Mouse (Mus musculus) intestine, embryonic 15.5 days (tissue): ENCODE results near the gene Usp12. TPM values are rescaled to one million over a fixed set of nuclear protein-coding genes. Genes with fewer than 3 reads are reported as not detected.

Experiments used
- ATAC-seq: fragments of 200-750 bp; cut with Nextera tagmentation; 2 replicates; pipeline ENCODE4 v1.8.0; 2017; ENCODE audit warnings: moderate TSS enrichment, moderate library complexity
- H3K27ac ChIP-seq: fragments of 300-500 bp; sonication (generic); 2 replicates; pipeline ENCODE4 v1.5.1; 2015; ENCODE audit warnings: mild to moderate bottlenecking, inconsistent platforms
- H3K27me3 ChIP-seq: fragments of 300-500 bp; sonication (generic); replicated peaks from 2 replicates; pipeline ENCODE4 v1.6.1; 2015; ENCODE audit warnings: inconsistent platforms
- H3K36me3 ChIP-seq: fragments of 300-500 bp; sonication (generic); 2 replicates; pipeline ENCODE4 v1.6.1; 2015; ENCODE audit warnings: inconsistent platforms
- H3K4me1 ChIP-seq: fragments of 300-500 bp; sonication (generic); replicated peaks from 2 replicates; pipeline ENCODE4 v1.6.1; 2015; ENCODE audit warnings: inconsistent platforms
- H3K4me2 ChIP-seq: fragments of 300-500 bp; sonication (generic); replicated peaks from 2 replicates; pipeline ENCODE4 v1.6.1; 2015; ENCODE audit warnings: mild to moderate bottlenecking, inconsistent platforms
- H3K4me3 ChIP-seq: fragments of 300-500 bp; sonication (generic); replicated peaks from 2 replicates; pipeline ENCODE4 v1.5.1; 2015; ENCODE audit warnings: inconsistent platforms
- H3K9ac ChIP-seq: fragments of 300-500 bp; sonication (generic); 2 replicates; pipeline ENCODE4 v1.6.1; 2015; ENCODE audit warnings: inconsistent platforms
- H3K9me3 ChIP-seq: fragments of 300-500 bp; sonication (generic); 2 replicates; pipeline ENCODE4 v1.6.1; 2016; ENCODE audit warnings: inconsistent platforms
- WGBS: fragments of 180-500 bp; shearing (Covaris S2); methylation state at CpG from one replicate; pipeline ENCODE4 v1.1.7; 2015; 5-methylcytosine and 5-hydroxymethylcytosine counted together
- polyA plus RNA-seq: library from polyadenylated mRNA; unstranded; fragments of >200 nt; fragmentation: Nextera tagmentation; extraction: Ambion mirVana; gene quantifications from 2 replicates; pipeline ENCODE4 v1.2.1, GENCODE M21; 2015

Gene Usp12
- polyA plus RNA-seq, 1 experiment from 2014 or later: 28.7 TPM

DNA sequence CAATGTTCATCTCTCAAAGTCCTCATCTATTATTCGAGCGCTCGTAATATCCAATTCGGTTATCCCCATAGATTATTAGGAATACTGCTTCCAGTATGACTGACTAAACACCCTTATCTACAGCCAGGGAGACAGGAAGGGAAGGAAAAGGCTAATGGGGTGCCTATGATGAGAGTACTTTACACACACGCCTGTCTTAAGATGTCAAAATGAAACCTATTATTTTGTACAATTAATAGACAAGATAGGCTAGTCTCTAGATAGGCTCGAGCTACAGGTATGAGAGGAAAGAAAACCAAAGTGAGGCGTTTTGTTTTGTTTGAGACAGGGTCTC, 37.6 kb upstream of the Usp12 start:
- Histone ChIP-seq H3K4me1 (0 out of 2 replicates have a peak, but pooled peaks cover 3% of the 10 kb centered on the region), H3K9me3 (no peaks in the 10 kb centered on the region), H3K9ac (peak overlapping the region; percentile 95; the same call in 1 of the 2 replicates), H3K4me3 (peak overlapping the region; percentile 72), H3K27me3 (no peaks in the 10 kb centered on the region), H3K27ac (peak overlapping the region; percentile 84), H3K4me2 (peak overlapping the region; percentile 70), H3K36me3 (peaks cover 19% of the 10 kb centered on the region)
- WGBS: 52% methylated on average over 7 of the region's 7 CpGs
- ATAC-seq: no peak; the same call in 1 of the 2 replicates

GRCm38 (mm10) chr5:146829528-146829927, 34.7 kb upstream of the Usp12 start:
- Histone ChIP-seq H3K27ac (no peak overlapping the region), H3K4me2 (no peak overlapping the region), H3K27me3 (no peaks in the 10 kb centered on the region), H3K9ac (no peak overlapping the region), H3K4me1 (peaks cover 6% of the 10 kb centered on the region; the same call in 1 of the 2 replicates), H3K4me3 (no peak overlapping the region), H3K36me3 (peaks cover 4% of the 10 kb centered on the region), H3K9me3 (no peaks in the 10 kb centered on the region)
- ATAC-seq: no peak
- 55% methylated on average over 8 of the region's 8 CpGs for WGBS

- no peak overlapping the region for H3K9ac ChIP-seq
- no peaks in the 10 kb centered on the region for H3K27me3 ChIP-seq
- 85% methylated on average over 5 of the region's 5 CpGs for WGBS
- H3K4me2 ChIP-seq: no peak overlapping the region
- no peaks in the 10 kb centered on the region for H3K36me3 ChIP-seq
- no peak for ATAC-seq
- no peak overlapping the region for H3K4me3 ChIP-seq
- H3K27ac ChIP-seq: no peak overlapping the region
- H3K4me1 ChIP-seq: peaks cover 3% of the 10 kb centered on the region; the same call in 1 of the 2 replicates
- no peaks in the 10 kb centered on the region for H3K9me3 ChIP-seq
Measured at GRCm38 (mm10) chr5:146823005-146823404, 28.2 kb upstream of the Usp12 start.

DNA sequence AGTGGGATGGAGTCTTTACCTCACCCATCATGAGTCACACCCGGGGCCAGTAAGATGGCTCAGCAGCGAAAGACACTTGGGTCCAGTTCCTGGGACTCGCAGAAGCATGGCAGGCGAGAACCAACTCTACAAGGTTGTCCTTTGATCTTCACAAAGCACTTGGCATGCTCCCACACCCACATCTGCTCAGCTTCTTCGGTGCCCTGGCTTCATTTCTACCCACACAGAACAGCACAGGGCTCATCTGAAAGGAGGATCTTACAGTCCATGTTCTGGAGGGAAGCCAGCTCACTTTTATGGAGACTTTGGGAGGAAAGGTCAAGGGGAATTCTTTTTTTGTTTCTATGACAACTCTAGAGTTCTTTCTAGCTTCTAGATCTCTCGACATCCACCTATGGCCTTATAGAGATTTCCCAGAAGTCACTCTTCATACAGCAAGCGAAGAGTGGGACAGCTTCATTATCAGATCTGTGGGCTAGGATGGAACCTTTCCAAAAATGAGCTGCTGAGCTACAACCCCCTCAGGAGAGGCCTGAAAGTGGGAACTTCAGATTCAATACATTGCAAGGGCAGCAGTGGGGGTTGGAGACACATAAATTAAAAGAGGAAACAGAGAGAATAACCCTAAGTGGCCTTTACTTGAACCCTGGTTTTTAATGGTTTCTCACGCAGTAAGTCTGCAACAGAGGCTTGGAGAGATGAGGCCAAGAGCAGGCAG, 24.3 kb upstream of the Usp12 start:
- ATAC-seq: no peak
- no peaks in the 10 kb centered on the region for H3K27me3 ChIP-seq
- no peaks in the 10 kb centered on the region for H3K9me3 ChIP-seq
- H3K36me3 ChIP-seq: no peaks in the 10 kb centered on the region
- H3K27ac ChIP-seq: no peak overlapping the region
- WGBS: 70% methylated on average over 8 of the region's 8 CpGs
- H3K4me1 ChIP-seq: no peaks in the 10 kb centered on the region
- H3K4me3 ChIP-seq: no peak overlapping the region
- no peak overlapping the region for H3K9ac ChIP-seq
- H3K4me2 ChIP-seq: no peak overlapping the region

GRCm38 (mm10) chr5:146817583-146817982, 22.8 kb upstream of the Usp12 start:
- H3K27ac ChIP-seq: no peak overlapping the region
- no peaks in the 10 kb centered on the region for H3K27me3 ChIP-seq
- no peaks in the 10 kb centered on the region for H3K4me1 ChIP-seq
- no peaks in the 10 kb centered on the region for H3K9me3 ChIP-seq
- WGBS: 81% methylated on average over 8 of the region's 8 CpGs
- no peak for ATAC-seq
- no peak overlapping the region for H3K4me3 ChIP-seq
- no peaks in the 10 kb centered on the region for H3K36me3 ChIP-seq
- no peak overlapping the region for H3K9ac ChIP-seq
- no peak overlapping the region for H3K4me2 ChIP-seq

- H3K9ac ChIP-seq: no peak overlapping the region
- H3K4me3 ChIP-seq: no peak overlapping the region
- H3K27me3 ChIP-seq: no peaks in the 10 kb centered on the region
- H3K36me3 ChIP-seq: no peaks in the 10 kb centered on the region
- 82% methylated on average over 4 of the region's 4 CpGs for WGBS
- H3K27ac ChIP-seq: no peak overlapping the region
- no peak for ATAC-seq
- no peaks in the 10 kb centered on the region for H3K4me1 ChIP-seq
- no peak overlapping the region for H3K4me2 ChIP-seq
- no peaks in the 10 kb centered on the region for H3K9me3 ChIP-seq
Measured at GRCm38 (mm10) chr5:146815394-146815793, 20.6 kb upstream of the Usp12 start.

GRCm38 (mm10) chr5:146813421-146813820, 18.6 kb upstream of the Usp12 start:
- no peaks in the 10 kb centered on the region for H3K36me3 ChIP-seq
- no peaks in the 10 kb centered on the region for H3K27me3 ChIP-seq
- no peaks in the 10 kb centered on the region for H3K4me1 ChIP-seq
- no peak overlapping the region for H3K27ac ChIP-seq
- no peak overlapping the region for H3K9ac ChIP-seq
- no peak overlapping the region for H3K4me3 ChIP-seq
- H3K4me2 ChIP-seq: no peak overlapping the region
- ATAC-seq: no peak
- no peaks in the 10 kb centered on the region for H3K9me3 ChIP-seq
- WGBS: 89% methylated on average over 4 of the region's 4 CpGs

DNA sequence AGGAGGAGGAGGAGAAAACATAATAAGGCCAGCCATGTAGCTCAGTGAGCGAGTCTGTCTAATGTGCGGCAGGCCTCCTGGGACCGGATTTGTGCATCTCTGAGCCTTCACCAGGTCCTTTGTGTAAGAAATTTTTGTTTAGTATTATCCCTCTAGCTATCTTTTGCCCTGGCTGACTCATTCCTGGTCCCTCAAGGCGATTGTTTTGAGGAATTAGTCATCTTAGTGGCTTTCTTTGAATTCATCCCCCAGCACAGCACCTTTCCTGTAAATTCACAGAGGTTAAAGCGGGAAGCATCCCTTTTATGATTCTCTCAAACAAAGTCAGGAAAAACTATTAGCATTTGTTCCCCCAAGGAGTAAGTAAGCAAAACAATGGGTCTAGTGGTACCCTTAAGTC, 18.1 kb upstream of the Usp12 start:
- no peak overlapping the region for H3K9ac ChIP-seq
- no peaks in the 10 kb centered on the region for H3K9me3 ChIP-seq
- H3K36me3 ChIP-seq: no peaks in the 10 kb centered on the region
- H3K4me1 ChIP-seq: no peaks in the 10 kb centered on the region
- no peak overlapping the region for H3K27ac ChIP-seq
- H3K4me3 ChIP-seq: no peak overlapping the region
- WGBS: 87% methylated on average over 5 of the region's 5 CpGs
- no peak for ATAC-seq
- no peak overlapping the region for H3K4me2 ChIP-seq
- no peaks in the 10 kb centered on the region for H3K27me3 ChIP-seq

- H3K9me3 ChIP-seq: no peaks in the 10 kb centered on the region
- no peak overlapping the region for H3K4me3 ChIP-seq
- ATAC-seq: no peak
- no peak overlapping the region for H3K4me2 ChIP-seq
- H3K27me3 ChIP-seq: no peaks in the 10 kb centered on the region
- 81% methylated on average over 5 of the region's 5 CpGs for WGBS
- no peaks in the 10 kb centered on the region for H3K4me1 ChIP-seq
- no peak overlapping the region for H3K9ac ChIP-seq
- no peak overlapping the region for H3K27ac ChIP-seq
- no peaks in the 10 kb centered on the region for H3K36me3 ChIP-seq
Measured at GRCm38 (mm10) chr5:146809951-146810350, 15.1 kb upstream of the Usp12 start.

DNA sequence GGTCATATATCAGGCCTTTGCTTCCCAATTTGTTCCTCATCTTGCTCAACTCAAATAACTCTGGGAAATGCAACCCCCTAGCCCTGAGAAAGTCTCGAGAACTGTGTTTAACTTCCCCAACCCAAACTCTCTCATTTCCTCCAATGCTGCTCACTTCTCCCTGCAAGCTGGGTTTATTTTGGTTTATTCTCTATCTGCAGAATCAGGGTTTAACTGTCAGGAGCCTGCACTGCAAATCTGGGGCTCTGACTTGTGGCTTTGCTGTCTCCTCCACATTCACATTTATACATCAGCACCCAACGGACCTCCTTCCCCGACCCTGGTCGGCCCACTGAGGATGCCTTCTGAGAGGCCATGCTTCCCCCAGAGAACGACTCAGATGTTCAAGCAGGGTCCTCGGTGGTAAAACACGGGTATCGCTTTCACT, 11.2 kb upstream of the Usp12 start:
- Histone ChIP-seq H3K36me3 (no peaks in the 10 kb centered on the region), H3K4me2 (no peak overlapping the region), H3K9ac (no peak overlapping the region), H3K27me3 (no peaks in the 10 kb centered on the region), H3K4me1 (no peaks in the 10 kb centered on the region), H3K27ac (no peak overlapping the region), H3K9me3 (no peaks in the 10 kb centered on the region), H3K4me3 (no peak overlapping the region)
- ATAC-seq: no peak
- 76% methylated on average over 8 of the region's 8 CpGs for WGBS

- no peaks in the 10 kb centered on the region for H3K36me3 ChIP-seq
- no peak overlapping the region for H3K4me2 ChIP-seq
- no peak overlapping the region for H3K27ac ChIP-seq
- no peak for ATAC-seq
- H3K4me3 ChIP-seq: no peak overlapping the region
- no peaks in the 10 kb centered on the region for H3K27me3 ChIP-seq
- no peak overlapping the region for H3K9ac ChIP-seq
- no peaks in the 10 kb centered on the region for H3K9me3 ChIP-seq
- H3K4me1 ChIP-seq: peaks cover 5% of the 10 kb centered on the region
- WGBS: 58% methylated on average over 9 of the region's 9 CpGs
Measured at GRCm38 (mm10) chr5:146798031-146798430, 3.2 kb upstream of the Usp12 start.

- Histone ChIP-seq H3K4me1 (peaks cover 25% of the 10 kb centered on the region), H3K9me3 (no peaks in the 10 kb centered on the region), H3K36me3 (no peaks in the 10 kb centered on the region), H3K9ac (no peak overlapping the region), H3K4me3 (no peak overlapping the region), H3K4me2 (no peak overlapping the region), H3K27me3 (no peaks in the 10 kb centered on the region), H3K27ac (no peak overlapping the region)
- WGBS: 80% methylated on average over 13 of the region's 13 CpGs
- no peak for ATAC-seq
Measured at GRCm38 (mm10) chr5:146795728-146796127, 922 bp upstream of the Usp12 start.
